Mouse (Mus musculus) cerebellum, postnatal 25 days (tissue): ENCODE data around the gene Rinl.
A peak's percentile ranks its signal among the peaks of the same experiment; 100 is the strongest.

Experiments used
- DNase-seq, 2 experiments: peaks; one replicate each; pipeline ENCODE4 v3.0.0; 2021; ENCODE audit warnings: mixed read lengths in 2 of 2

Rinl gene

DNA sequence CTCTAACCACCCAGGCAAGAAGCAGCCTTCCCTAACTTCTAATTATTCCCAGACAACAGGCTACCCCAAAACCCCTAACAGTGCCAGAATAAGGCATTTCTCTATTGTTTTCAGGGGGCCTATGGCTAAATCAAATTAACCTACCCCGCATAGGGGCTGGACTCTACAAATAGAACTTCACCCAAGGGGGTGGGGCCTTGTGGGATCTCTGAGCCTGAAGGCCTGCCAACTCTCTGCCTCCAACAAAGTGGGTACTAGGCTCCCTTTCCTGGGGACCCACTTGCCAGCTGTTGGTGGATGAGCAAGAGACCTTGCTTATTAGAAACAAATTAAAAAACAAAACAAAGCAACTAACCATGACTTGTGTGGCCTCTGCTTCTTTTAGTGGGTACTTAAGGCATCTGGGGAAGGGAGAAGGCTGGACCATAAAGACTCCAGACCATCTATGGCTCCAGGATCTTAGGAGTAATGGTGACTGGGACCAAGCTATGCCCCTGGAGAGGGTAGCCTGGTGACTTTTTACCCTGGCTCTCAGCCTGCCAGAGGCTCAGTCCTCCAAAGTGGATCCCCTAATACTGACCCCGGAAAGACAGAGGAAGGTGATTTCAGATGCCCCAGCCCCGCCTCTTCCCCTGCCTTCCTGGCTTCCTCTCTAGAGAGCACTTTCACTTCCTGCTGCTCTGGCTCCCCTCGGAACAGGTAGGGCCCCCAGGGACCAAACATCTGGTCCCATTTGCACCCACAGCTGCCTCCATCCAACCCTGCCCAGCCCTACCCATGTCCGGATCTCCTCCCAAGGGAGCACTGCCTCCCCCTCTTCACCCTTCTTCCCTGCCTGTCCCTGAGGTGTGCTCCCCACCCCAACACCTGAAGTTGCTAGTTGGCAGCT is at the start of gene Rinl:
TSS of gene Rinl (plus strand) at position 663 of the 889 bp plus-strand sequence.
- no peak for DNase-seq

DNA sequence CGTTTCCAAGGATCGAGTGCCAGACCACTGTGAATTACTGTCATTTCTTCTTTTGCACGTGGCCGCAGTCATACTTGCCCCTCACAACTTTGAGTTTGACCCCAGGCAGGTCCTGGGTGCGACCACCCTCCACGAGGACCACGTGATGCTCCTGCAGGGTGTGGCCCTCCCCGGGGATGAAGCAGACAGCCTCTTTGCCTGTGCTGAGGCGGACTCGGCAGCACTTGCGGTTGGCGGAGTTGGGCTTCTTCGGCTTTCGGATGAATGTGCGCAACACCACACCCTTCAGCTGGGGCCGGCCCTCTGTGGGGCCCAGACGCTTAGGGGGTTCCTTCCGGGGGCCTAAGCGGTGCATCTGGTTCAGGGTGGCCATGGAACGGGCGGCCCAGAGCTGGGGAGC is 48.9 kb upstream of the Rinl start:
- no peak for DNase-seq

DNA sequence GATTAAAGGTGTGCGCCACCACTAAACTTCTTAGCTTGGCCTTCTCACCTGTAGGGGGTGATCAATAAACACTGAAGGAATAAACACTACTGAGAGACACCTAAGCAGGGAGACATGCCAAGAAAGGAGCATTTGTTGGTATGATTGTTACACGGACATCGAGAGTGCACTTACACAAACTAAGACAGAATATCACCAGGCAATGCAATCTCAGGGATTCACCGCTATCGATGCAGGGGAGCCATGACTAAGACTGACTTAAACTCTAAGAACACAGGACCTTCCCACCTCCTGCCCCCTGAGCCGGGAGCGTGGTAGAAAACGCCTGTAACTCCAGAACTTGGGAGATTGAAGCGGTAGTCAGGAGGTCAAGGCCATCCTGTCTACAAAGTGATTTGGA is 47.8 kb upstream of the Rinl start:
- no peak for DNase-seq

DNA sequence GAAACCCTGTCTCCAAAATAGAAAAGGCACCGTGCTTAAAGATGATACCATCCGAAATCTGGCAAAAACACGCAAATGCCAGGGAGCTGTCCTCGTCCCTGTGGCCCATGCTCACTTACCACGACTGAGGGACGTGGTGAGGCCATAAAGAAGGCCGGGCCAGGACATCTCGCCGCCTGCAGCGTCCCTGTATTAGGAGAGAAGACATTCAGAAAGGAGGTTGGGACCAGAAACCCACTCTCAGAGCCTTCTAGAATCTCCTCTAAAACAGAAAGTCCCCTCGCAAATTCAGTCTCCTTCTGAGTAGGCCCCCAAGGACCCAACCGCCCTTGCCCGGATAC is 47.4 kb upstream of the Rinl start:
- DNase-seq = no peak

DNA sequence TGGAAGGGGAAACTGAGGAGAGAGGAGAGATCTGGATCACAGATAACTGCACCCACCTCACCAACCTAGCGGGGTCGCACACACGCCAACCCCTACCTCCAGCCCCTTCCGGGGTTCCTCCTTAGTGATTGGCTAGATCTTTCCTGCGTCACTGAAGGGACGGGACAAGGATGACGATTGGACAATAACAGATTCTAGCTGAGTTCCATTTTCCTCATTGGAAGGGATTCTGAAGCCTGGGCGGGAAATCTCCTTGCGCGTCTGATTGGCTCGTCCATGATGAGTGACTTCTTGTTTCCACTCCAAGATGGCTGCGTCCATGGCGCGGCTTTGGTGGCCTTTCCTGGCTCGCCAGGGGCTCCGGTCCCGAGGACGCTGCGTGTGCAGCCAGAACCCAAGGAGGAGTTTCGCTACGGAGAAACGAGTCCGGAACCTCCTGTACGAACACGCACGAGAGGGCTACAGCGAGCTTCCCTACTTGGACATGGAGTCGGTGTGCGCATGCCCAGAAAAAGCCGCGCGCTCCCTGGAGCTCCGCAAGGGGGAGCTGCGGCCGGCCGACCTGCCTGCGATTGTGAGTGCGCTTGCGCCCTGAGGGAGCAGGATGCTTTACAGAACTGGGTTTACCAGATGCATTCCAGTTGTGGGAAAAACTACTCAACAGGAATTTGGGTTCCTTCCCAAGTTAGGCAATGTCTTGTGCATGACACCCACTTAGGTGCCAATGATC is 46.9 kb upstream of the Rinl start, which contains the start of the genes Mrps12 and Sars2:
TSS of gene Mrps12 (minus strand) at position 112 of the 730 bp plus-strand sequence.
TSS of gene Sars2 (plus strand) at position 284 of the 730 bp plus-strand sequence.
- peak; percentile 95 to 98 for DNase-seq

DNA sequence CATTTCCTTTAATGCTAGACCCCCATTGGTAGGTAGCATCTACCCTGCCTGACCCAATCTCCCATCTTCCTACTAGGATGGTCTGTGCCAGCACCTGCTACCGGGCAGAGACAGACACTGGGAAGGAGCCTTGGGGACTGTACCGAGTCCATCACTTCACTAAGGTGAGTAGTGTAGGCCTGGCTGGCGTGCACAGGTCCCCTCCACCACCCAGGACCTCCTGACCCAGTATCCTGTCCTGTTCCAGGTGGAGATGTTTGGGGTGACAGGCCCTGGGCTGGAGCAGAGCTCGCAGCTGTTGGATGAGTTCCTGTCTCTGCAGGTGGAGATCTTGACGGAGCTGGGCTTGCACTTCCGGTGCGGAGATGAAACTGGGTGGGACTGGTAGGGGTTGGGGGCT is 38.8 kb upstream of the Rinl start:
- no peak for DNase-seq

DNA sequence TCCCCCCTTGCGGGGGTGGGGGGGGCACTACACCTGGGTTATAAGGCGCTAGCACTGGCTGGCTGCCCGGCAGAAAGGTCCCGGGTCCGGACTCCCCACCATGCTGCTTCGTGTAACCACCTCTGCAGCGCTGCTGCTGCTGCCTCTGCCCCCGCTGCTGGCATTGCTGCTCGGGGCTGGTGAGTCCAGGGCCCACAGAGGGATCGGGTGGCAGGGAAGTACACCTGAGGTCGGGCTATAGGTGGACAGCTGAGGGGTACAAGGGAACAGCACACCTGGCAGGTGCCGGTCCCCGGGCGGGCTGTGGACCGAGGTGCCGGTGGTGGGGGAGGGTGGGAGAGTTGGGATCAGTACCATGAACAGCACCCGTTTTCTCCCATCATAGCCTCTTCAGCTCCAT is 32.7 kb upstream of the Rinl start, which contains the start of gene Ccer2:
TSS of gene Ccer2 (plus strand) at position 96 of the 400 bp plus-strand sequence.
- DNase-seq = no peak

DNA sequence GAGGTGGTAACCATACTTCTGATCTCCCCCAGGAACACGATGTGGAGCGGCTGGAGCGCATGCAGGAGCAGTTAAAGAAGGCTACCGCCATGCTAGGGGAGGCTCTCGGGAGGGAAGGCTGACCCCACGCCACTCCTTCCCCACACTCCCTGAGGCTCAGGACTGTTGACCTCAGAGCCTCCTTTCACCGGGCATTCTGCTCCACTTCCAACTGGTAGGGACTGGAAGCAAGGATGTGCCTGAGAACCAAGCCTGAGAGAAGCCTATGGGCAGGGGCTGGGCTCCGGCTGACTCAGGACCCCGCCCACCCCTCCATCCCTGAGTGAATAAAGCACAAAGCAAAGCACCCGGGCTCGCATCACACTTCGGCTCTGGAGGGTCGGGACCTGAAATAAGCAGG is 30.1 kb upstream of the Rinl start:
- no peak for DNase-seq

DNA sequence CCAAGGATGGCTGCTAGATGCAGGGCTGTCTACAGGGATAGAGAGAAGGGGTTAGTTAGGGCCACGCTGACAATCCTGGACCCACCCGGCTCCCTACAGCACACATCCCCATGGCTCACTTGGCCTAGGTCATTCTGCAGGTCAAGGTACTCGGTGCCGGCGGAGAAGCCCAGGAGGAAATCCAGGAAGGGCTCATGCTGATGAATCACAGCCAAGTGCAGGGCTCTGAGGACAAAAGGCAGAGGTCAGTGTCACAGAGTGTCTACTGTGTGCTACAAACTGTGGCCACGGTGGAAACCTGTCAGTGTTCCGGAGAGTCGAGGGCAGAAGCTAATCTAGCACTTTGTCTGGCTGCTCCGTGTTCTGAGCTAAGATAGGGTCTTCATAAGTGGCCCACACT is 26.9 kb upstream of the Rinl start:
- DNase-seq = no peak

DNA sequence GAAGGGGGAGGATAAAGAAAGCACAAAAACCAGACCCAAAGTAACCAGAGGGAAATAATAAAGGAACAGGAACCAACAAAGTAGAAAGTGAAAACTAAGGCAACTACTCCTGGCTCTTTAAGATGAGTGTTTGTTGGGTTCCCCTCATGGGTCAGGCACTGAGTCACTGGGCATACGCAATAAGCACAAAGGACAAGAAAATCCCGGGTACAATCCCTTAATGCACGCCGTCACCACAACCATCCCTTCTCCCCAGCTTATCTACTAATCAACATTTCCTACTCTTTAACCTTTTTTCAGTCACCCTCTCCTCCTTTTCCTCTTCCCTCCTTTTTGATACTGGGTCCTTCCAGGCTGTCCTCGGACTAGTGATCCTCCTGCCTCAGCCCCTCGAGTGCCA is 23.6 kb upstream of the Rinl start:
- DNase-seq = no peak

DNA sequence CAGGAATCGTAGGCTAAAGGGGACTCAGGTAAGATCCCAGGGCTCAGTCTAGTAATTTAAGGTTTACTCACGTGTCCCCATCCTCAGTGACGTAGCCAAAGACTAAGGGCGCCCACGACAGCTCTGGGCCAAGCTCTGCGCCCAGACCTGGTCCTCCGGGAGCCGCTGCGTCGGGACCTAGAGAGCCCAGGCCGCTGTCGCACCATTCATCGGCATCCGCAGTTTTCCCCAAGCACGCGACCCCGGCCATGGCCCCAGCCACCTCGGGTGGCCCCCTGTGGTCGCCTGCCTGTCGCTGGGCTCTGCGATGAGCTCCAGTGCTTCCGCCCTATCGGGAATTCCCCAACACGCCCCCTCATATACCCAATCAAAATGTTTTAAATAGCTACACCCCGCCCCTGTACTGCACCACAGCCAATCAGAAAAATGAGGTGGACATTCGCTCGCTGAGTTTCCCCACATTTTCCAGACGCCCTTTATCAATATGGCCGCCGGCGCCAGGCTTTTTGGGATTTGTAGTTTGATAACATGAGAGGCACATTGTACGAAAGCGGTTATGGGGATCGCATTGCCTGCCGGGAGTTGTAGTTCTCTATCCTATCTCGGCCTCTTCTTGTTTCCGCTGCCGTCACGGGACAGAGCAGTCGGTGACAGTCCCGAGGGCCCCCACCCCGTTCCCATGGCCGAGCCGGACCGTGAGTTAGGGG is 22.4 kb upstream of the Rinl start, which contains the start of gene Sirt2:
TSS of gene Sirt2 (plus strand) at position 563 of the 707 bp plus-strand sequence.
- peak; percentile 96 for DNase-seq

DNA sequence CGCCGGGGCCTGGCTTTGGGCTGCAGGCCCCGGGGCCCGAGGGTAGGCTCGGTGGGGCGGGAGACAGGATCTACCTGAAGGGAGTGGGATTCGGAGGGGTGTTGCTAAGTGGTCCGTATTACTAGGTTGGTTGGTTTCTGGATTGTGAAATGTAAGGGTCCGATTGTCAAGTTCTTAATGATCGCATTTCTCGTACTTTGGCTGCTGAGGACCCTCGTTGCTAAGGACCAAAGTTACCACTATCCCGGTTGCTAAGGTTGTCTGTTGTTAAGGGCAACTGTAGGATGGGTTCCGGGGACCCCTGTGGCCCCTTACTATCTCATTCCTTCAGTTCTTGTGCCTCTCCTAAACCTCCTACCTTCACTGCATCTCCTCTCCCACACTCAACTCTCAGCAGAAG is 21.9 kb upstream of the Rinl start:
- DNase-seq = no peak

DNA sequence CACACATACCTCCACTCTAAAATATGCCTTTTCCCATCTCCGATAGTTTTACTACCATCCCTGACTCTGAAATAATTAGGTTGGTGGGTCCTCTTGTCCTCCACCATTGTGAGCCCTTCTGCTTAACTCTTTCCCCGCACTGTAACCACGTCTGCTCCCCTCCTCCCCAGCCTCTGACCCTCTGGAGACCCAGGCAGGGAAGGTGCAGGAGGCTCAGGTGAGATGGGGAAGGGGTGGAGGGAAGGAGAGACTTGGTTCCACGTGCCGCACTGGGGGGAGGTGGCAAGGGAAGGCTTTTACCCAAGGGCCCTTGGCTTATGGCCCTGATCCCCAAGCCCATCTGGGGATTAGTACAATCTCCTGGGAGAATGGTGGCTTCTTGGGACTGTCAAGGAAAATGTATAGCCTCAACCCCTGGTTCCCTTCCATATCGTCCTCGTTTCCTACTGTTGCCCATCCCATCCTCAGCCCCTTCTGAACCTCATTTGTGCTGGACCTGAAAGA is 21.3 kb upstream of the Rinl start, which contains the start of gene Nfkbib:
TSS of gene Nfkbib (minus strand) at position 51 of the 504 bp plus-strand sequence.
- peak in 1 of 2 experiments; percentile 11 for DNase-seq

DNA sequence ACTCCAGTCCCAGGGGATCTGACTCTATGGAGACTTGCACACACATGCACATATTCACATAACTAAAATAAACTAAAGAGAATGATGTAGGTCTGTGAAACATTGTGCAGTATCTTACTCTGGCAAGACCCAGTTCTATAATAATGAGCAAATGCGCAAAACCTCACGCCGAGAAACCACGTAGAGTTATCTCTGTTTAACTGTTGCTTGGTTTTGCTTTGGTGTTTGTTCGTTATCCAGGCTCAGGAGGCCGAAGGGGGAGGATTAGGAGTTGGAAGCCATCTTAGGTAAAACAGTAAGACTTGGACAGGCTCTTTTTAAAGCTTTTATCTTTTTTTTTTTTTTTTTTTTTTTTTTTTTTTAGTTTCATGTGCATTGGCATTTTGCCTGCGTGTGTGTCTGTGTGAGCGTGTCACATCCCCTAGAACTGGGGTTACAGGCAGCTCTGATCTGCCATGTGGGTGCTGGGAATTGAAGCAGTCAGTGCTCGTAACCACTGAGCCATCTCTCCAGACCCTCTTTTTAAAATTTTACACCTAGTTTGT is 19.3 kb upstream of the Rinl start:
- DNase-seq = no peak

DNA sequence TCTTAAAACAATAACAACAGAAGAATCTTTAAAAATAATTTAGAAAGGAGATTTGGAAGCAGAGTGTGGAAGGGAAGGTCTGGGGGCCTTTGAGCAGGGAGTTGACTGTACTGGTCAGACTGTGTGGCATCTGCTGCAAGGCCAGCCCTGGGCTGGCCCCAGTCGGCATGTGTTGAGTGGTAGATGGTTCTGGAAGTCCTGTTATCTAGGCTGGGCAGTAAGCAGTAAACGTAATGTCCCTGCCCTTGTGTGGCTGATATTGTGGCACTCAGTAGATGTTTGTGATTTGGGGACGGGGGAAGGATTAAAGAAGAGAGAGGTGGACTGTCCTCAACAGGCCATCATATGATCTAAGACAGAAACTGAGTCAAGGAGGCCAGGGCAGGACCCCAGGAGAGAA is 18.5 kb upstream of the Rinl start:
- DNase-seq = no peak

DNA sequence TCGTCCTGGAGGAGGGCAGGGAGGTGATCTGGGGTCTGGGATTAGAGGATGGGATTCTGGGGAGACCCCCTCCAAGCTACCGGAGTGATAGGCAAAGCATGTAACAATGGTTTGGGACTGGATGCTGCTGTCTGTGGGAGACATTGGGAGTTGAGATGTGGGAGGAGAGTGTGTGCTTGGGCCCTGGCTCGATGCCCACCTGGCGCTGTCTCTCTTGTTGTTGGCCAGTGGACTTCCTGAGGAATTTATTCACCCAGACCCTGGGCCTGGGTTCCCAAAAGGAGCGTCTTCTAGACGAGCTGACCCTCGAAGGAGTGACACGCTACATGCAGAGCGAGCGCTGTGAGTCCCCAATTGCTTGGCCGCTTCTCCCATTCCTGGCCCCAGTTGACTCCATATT is 16.9 kb upstream of the Rinl start:
- peak in 1 of 2 experiments; percentile 51 for DNase-seq

DNA sequence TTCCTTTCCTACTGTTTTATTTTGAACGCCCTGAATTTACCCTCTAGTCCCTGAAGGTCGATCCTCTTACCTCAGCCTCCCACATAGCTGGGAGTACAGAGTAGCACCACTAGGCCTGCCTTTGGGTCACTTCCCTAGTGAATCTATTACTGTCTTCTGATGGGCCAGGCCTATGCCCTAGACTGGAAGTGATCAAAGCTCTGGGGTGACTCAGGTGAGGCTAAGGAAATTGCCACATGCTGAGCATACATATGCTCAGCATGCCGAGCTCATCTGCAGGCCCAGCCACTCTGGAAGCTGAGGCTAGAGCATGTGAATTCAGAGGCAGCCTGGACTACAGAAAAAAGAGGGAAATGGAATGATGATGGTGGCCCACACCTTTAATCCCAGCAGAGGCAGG is 15.6 kb upstream of the Rinl start:
- DNase-seq = peak; percentile 20 to 41

DNA sequence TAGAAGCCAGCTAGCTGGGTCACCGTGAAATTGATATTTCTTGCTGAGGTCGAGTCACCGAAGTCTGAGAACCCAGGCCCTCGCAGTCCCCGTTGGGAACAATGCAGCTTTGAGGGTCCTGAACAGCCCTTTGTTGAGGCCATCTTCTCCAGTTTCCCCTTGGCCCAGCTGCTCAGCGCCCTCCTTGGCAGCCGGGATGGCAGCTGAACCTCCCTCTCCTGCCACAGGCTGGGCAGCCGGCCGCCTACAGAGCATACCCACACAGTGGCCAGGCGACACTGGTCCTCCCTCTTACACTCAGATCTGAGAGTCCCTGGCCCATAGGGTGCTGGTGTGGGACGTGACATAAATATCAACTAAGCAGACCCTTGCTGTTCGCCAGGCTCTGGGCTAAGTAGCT is 14.6 kb upstream of the Rinl start:
- DNase-seq = peak; percentile 32 to 54

DNA sequence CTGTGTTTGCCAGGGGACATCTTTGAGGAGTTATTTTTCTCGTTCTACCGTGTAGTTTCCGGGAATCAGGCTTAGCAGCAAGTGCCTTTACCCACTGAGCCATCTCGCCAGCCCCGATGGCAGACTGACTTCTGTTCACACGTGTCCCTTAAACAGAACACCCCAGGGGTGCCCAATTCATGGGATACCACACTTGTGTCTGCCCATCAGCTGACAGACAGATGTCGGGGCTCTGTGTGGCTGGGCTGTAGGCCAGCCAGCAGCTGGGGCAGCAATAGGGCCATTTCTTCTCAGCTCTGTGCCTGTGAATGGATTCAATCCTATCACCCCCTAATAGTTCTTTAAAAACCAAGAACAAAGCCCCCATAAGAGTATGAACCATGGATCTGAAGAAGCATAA is 13.6 kb upstream of the Rinl start:
- DNase-seq = no peak

DNA sequence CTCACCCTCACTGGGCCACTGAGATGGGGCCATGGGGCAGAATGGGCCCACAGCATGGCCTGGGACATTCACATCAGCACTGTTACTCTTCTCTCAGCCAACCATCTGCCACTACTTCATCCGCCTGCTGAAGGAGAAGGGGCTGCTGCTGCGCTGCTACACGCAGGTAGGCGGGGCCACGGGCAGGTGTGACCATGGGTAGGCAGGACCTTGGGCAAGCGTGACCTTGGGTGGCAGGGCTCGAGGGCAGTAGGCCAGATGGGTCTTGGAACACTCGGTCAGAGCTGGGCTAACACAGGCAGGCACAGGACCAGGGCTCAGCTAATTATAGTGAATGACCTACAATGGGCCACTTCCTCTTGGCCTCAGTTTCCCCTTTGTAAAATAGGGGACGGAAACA is 9.9 kb upstream of the Rinl start:
- peak in 1 of 2 experiments; percentile 44 for DNase-seq

DNA sequence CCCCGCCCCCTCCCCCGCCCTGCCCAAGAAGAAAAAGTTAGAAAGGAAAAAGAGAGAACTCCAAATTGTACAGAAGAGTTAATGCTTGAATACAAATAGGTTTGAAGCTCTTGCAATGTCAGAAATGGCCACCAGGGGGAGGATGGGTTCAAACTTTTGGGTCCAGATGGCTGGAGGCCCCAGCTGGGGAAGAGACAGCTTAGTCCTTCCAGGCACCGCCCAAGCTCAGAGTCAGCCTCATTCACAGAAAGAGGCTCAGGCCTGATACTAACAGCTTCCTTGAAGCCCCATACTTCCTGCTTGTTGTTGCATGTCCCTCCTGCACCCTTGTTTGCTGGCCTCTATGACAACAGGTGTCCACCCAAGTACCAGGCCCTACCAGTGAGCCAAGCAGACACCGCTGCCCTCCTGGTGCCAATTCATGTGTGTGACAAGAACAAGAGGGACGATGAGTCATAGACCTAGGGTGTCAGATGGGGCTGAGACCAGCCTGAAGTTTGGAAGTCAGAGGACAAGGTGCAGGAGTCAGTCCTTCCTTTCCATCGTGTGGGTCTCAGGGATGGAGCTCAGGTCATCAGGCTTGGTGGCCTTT is 8.6 kb upstream of the Rinl start:
- peak; percentile 91 to 94 for DNase-seq

DNA sequence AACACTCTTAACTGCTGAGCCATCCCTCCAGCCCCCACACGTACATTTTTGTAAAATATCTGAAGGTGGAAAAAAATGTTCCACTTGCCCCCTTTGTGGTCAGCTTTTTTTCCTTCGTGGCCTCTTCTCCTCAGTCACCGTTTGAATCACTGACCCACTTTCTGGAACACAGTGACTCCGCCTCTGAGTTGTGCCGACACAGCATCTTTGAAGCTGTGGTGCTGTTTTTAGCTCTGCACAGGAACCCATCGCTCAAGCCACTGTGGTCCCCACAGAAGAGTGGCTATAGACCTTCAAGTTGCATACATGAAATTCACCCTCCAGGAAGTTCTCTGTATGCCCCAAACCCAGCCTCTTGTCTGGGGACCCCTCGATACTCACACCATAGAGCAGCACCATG is 7.9 kb upstream of the Rinl start:
- peak; percentile 37 to 52 for DNase-seq
